11 mouse cellular contexts compared by ENCODE assay signal in genomic region chr7:75302523-75303215, GRCm38 (mm10). TPM values are rescaled to one million over a fixed set of nuclear protein-coding genes. Genes with fewer than 3 reads are reported as not detected.
DNase-seq lines count a peak whose midpoint lies in the region.
"Had no signal": no experiment of that assay in that cellular context is flagged by ENCODE, and none has a peak within 500 bp of the region (broad histone marks: within the 10 kb centered on the region; RNA-seq: fewer than 3 reads in every experiment).

No protein-coding gene starts in this region.

- peak; percentile 58 to 65 for DNase-seq in left cerebral cortex, adult 18-20 months (ENCODE audit: low spot score in 2 of 2)
- DNase-seq in left cerebral cortex, adult 9 months (ENCODE audit: low spot score in 2 of 2): no peak
- peak; percentile 56 for DNase-seq in adrenal gland, postnatal 25 days
- DNase-seq in cerebellum, postnatal 10 days: peak; percentile 70 to 80
- peak; percentile 80 for DNase-seq in telencephalon, adult 2 months (ENCODE audit: low read depth, low spot score)
- DNase-seq in embryo, embryonic 10.5 days (ENCODE audit: low spot score): no peak
- no peak for DNase-seq in thymus, postnatal 14 days
- DNase-seq: gastrocnemius, postnatal 14 days; kidney, postnatal 36 days; liver, embryonic 13.5 days; retina, postnatal 1 day had no signal

RNA-seq across cellular contexts. Expression of gene Sv2b, which starts 6.4 kb away (rescaled TPM):
- total RNA-seq in left cerebral cortex, adult 18-20 months (2021): 100 to 1,000 TPM; 376 to 377 TPM
- total RNA-seq in adrenal gland, postnatal 25 days (2021): 0.19 and 0.30 TPM in 2 replicates

Comparison
In these comparisons a context has a peak if more than half of its experiments do, and no peak if none do; other contexts are left out.
1. DNase-seq: peak in left cerebral cortex, adult 18-20 months (2 of 2), adrenal gland, postnatal 25 days (single experiment), cerebellum, postnatal 10 days (2 of 2) and telencephalon, adult 2 months (single experiment); none in left cerebral cortex, adult 9 months (0 of 2), embryo, embryonic 10.5 days (single experiment) and thymus, postnatal 14 days (single experiment).
2. RNA of gene Sv2b, which starts 6.4 kb away (total RNA-seq): 376 to 377 TPM in left cerebral cortex, adult 18-20 months; 0.19 to 0.30 TPM in adrenal gland, postnatal 25 days; every median in the first group is over 100 times any median in the second.